Mouse (Mus musculus): Measurements from ENCODE around the gene Cdkn3. TPM values are rescaled to one million over a fixed set of nuclear protein-coding genes. Genes with fewer than 3 reads are reported as not detected.

Gene Cdkn3
- polyA plus RNA-seq, 1 experiment = 0.36 TPM

DNA sequence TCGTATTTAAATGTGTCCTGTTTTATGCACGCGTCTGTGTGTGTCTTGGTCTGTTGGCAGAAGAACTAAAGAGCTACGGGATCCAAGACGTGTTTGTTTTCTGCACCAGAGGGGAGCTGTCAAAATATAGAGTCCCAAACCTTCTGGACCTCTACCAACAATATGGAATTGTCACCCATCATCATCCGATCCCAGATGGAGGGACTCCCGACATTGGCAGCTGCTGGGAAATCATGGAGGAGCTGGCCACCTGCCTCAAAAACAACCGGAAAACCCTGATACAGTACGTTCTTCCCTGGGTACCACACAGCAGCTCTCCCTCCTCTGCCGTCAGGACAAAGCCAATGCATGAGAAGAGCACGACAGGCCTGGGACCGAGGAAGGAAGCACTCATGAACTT, 6.8 kb downstream of the Cdkn3 start:
- Histone ChIP-seq H3K27ac (ENCODE audit: insufficient read depth, low read length) (no peak overlapping the region), H3K4me3 (replicated peaks; ENCODE audit: insufficient read depth, low read depth, low read length) (no peak overlapping the region), H3K4me1 (ENCODE audit: control insufficient read depth, insufficient read depth, low read length) (peaks cover 3% of the 10 kb centered on the region; the same call in 1 of the 2 replicates), H3K27me3 (ENCODE audit: control insufficient read depth, insufficient read depth, low read length) (no peaks in the 10 kb centered on the region)
- 8% methylated on average over 12 of the region's 12 CpGs for WGBS
- DNase-seq = peak; percentile 36 to 39
- no peak for TF ChIP-seq CTCF (IDR thresholded peaks at IDR 0.05; ENCODE audit: borderline replicate concordance, insufficient read depth, low read depth, low read length)
- no peak for TF ChIP-seq POLR2A (IDR thresholded peaks at IDR 0.05; ENCODE audit: borderline replicate concordance, insufficient read depth, low read length)

- Histone ChIP-seq H3K27ac (ENCODE audit: insufficient read depth, low read length) (no peak overlapping the region), H3K4me1 (ENCODE audit: control insufficient read depth, insufficient read depth, low read length) (peaks cover 3% of the 10 kb centered on the region; the same call in 1 of the 2 replicates), H3K4me3 (replicated peaks; ENCODE audit: insufficient read depth, low read depth, low read length) (no peak overlapping the region), H3K27me3 (ENCODE audit: control insufficient read depth, insufficient read depth, low read length) (no peaks in the 10 kb centered on the region)
- no peak for TF ChIP-seq POLR2A (IDR thresholded peaks at IDR 0.05; ENCODE audit: borderline replicate concordance, insufficient read depth, low read length)
- no peak for TF ChIP-seq CTCF (IDR thresholded peaks at IDR 0.05; ENCODE audit: borderline replicate concordance, insufficient read depth, low read depth, low read length)
- 79% methylated on average over 6 of the region's 6 CpGs for WGBS
- no peak for DNase-seq
These were observed 9.7 kb downstream of the Cdkn3 start for GRCm38 (mm10) chr14:46770036-46770435.

- no peaks in the 10 kb centered on the region for H3K4me1 ChIP-seq (ENCODE audit: control insufficient read depth, insufficient read depth, low read length)
- no peaks in the 10 kb centered on the region for H3K27me3 ChIP-seq (ENCODE audit: control insufficient read depth, insufficient read depth, low read length)
These were observed 18.4 kb downstream of the Cdkn3 start for GRCm38 (mm10) chr14:46778756-46779155.

GRCm38 (mm10) chr14:46779217-46779616, 18.9 kb downstream of the Cdkn3 start:
- TF ChIP-seq CTCF (IDR thresholded peaks at IDR 0.05; ENCODE audit: borderline replicate concordance, insufficient read depth, low read depth, low read length) (peak; percentile 15; the same call in 1 of the 2 replicates), POLR2A (IDR thresholded peaks at IDR 0.05; ENCODE audit: borderline replicate concordance, insufficient read depth, low read length) (no peak)
- Histone ChIP-seq H3K4me1 (ENCODE audit: control insufficient read depth, insufficient read depth, low read length) (no peaks in the 10 kb centered on the region), H3K27ac (ENCODE audit: insufficient read depth, low read length) (no peak overlapping the region), H3K27me3 (ENCODE audit: control insufficient read depth, insufficient read depth, low read length) (no peaks in the 10 kb centered on the region), H3K4me3 (replicated peaks; ENCODE audit: insufficient read depth, low read depth, low read length) (no peak overlapping the region)
- 95% methylated on average over 7 of the region's 7 CpGs for WGBS
- DNase-seq = no peak

More at GRCm38 (mm10) chr14:46778756-46779155, 18.4 kb downstream of the Cdkn3 start:
- Histone ChIP-seq H3K27ac (ENCODE audit: insufficient read depth, low read length) (no peak overlapping the region), H3K4me3 (replicated peaks; ENCODE audit: insufficient read depth, low read depth, low read length) (no peak overlapping the region)
- TF ChIP-seq POLR2A (IDR thresholded peaks at IDR 0.05; ENCODE audit: borderline replicate concordance, insufficient read depth, low read length) (no peak), CTCF (IDR thresholded peaks at IDR 0.05; ENCODE audit: borderline replicate concordance, insufficient read depth, low read depth, low read length) (no peak)
- 98% methylated on average over 9 of the region's 9 CpGs for WGBS
- DNase-seq = no peak

GRCm38 (mm10) chr14:46781086-46781485, 20.7 kb downstream of the Cdkn3 start:
- WGBS = 85% methylated on average over 7 of the region's 7 CpGs
- Histone ChIP-seq H3K27ac (ENCODE audit: insufficient read depth, low read length) (no peak overlapping the region), H3K27me3 (ENCODE audit: control insufficient read depth, insufficient read depth, low read length) (no peaks in the 10 kb centered on the region), H3K4me3 (replicated peaks; ENCODE audit: insufficient read depth, low read depth, low read length) (no peak overlapping the region), H3K4me1 (ENCODE audit: control insufficient read depth, insufficient read depth, low read length) (no peaks in the 10 kb centered on the region)
- no peak for DNase-seq
- TF ChIP-seq CTCF (IDR thresholded peaks at IDR 0.05; ENCODE audit: borderline replicate concordance, insufficient read depth, low read depth, low read length) (no peak), POLR2A (IDR thresholded peaks at IDR 0.05; ENCODE audit: borderline replicate concordance, insufficient read depth, low read length) (no peak)

GRCm38 (mm10) chr14:46782187-46782828, 22.0 kb downstream of the Cdkn3 start:
- no peak overlapping the region for H3K27ac ChIP-seq (ENCODE audit: insufficient read depth, low read length)
- no peaks in the 10 kb centered on the region for H3K27me3 ChIP-seq (ENCODE audit: control insufficient read depth, insufficient read depth, low read length)
- H3K4me3 ChIP-seq (replicated peaks; ENCODE audit: insufficient read depth, low read depth, low read length) = no peak overlapping the region
- H3K4me1 ChIP-seq (ENCODE audit: control insufficient read depth, insufficient read depth, low read length) = no peaks in the 10 kb centered on the region
- TF ChIP-seq POLR2A (IDR thresholded peaks at IDR 0.05; ENCODE audit: borderline replicate concordance, insufficient read depth, low read length) (no peak), CTCF (IDR thresholded peaks at IDR 0.05; ENCODE audit: borderline replicate concordance, insufficient read depth, low read depth, low read length) (no peak)
- DNase-seq = no peak
- WGBS = 67% methylated on average over 8 of the region's 8 CpGs

DNA sequence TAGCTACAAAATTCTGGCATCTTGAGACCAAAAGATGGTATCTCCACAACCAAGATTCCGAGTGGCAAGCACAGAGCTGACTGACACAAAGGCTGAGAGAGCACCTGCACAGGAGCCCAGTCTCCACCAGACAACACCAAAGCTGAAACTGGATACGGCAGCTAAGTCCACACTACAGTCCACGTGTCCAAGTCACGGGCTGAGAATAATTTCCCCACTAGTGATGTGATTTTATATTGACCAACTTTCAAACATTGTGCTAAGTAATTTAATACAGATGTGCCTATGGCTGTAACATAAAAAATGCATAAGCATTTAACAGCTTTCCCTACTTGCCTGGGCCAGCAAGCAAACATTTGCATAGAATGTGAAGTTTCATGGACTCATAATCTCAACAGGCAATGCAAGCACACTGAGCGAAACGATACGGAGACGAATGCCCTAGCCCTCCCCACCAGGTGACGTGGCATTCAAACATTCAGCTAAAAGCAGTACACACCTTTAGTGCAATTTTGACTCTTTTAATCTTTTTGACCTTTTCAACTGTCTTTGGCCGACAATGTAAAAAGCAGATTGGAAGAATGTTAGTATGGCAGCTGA, 23.1 kb downstream of the Cdkn3 start:
- H3K4me1 ChIP-seq (ENCODE audit: control insufficient read depth, insufficient read depth, low read length) = no peaks in the 10 kb centered on the region; the same call in 1 of the 2 replicates
- WGBS = 91% methylated on average over 10 of the region's 10 CpGs
- no peaks in the 10 kb centered on the region for H3K27me3 ChIP-seq (ENCODE audit: control insufficient read depth, insufficient read depth, low read length)
- H3K4me3 ChIP-seq (replicated peaks; ENCODE audit: insufficient read depth, low read depth, low read length) = no peak overlapping the region
- TF ChIP-seq CTCF (IDR thresholded peaks at IDR 0.05; ENCODE audit: borderline replicate concordance, insufficient read depth, low read depth, low read length) (no peak), POLR2A (IDR thresholded peaks at IDR 0.05; ENCODE audit: borderline replicate concordance, insufficient read depth, low read length) (no peak)
- DNase-seq = no peak
- no peak overlapping the region for H3K27ac ChIP-seq (ENCODE audit: insufficient read depth, low read length)

DNA sequence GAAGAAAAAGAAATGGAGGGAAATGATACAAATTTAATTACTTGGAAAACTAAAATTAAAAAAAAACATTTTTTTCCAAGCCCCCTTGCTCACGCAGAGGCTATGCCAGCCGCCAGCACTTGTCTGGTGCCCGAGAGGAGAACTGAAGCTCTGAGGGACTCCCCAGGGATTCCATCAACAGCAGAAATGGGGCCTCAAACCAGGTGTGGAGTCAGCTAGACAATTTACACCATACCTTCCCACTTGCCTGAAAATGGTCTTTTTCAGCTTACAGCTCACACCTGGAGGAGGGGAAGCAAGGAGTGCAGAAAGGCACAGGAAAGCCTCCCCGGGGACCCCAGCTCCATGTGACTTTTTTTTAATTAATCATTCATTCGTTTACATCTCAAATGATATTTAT, 24.9 kb downstream of the Cdkn3 start:
- TF ChIP-seq CTCF (IDR thresholded peaks at IDR 0.05; ENCODE audit: borderline replicate concordance, insufficient read depth, low read depth, low read length) (no peak), POLR2A (IDR thresholded peaks at IDR 0.05; ENCODE audit: borderline replicate concordance, insufficient read depth, low read length) (no peak)
- 73% methylated on average over 5 of the region's 5 CpGs for WGBS
- Histone ChIP-seq H3K27me3 (ENCODE audit: control insufficient read depth, insufficient read depth, low read length) (no peaks in the 10 kb centered on the region), H3K4me1 (ENCODE audit: control insufficient read depth, insufficient read depth, low read length) (peaks cover 2% of the 10 kb centered on the region; the same call in 1 of the 2 replicates), H3K27ac (ENCODE audit: insufficient read depth, low read length) (no peak overlapping the region), H3K4me3 (replicated peaks; ENCODE audit: insufficient read depth, low read depth, low read length) (no peak overlapping the region)
- DNase-seq = no peak
